8 mouse cellular contexts compared by ENCODE assay signal in the genomic region with DNA sequence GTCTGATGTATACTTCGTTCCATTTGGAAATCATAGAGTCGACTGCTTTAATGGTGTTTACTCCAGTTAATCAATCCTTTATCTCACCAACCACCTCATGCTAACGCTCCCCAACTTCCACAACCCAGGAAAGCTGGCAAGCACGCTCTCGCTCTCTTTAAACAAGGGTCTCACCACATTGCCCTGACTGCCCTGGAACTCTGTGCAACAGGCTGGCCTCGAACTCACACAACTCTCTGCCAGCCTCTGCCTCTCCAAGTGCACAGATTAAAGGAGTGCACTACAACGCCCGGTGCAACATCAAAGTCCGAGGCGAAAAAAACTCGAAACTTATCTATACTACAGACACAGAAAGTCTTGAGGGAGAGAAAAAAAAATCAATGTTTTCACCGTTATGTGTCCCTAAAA. TPM values are rescaled to one million over a fixed set of nuclear protein-coding genes. Genes with fewer than 3 reads are reported as not detected.
DNase-seq lines count a peak whose midpoint lies in the region; ATAC-seq and TF ChIP-seq lines count a peak whose summit lies in the region.

No protein-coding gene starts in this region.

- DNase-seq in kidney, postnatal 36 days: no peak
- no peak for DNase-seq in stomach, postnatal 0 days (ENCODE audit: low spot score)
- no peak for DNase-seq in ovary, postnatal 36 days (ENCODE audit: low spot score)
- no peak for DNase-seq in embryo, embryonic 10 days (ENCODE audit: low spot score)

- peak; percentile 52; the same call in 1 of the 2 replicates for ATAC-seq in kidney, embryonic 16.5 days (ENCODE audit: low FRiP score, low TSS enrichment)
- peak; percentile 12; the same call in 1 of the 2 replicates for ATAC-seq in heart, embryonic 15.5 days (replicated peaks; ENCODE audit: insufficient number of reproducible peaks, insufficient read depth, low FRiP score, low read depth)
- ATAC-seq in liver, embryonic 16.5 days (ENCODE audit: low read depth): peak; percentile 25
- peak; percentile 63 for ATAC-seq in stomach, postnatal 0 days (ENCODE audit: low FRiP score, low TSS enrichment)

- no peaks in the 10 kb centered on the region for H3K9me3 ChIP-seq in kidney, embryonic 16.5 days (ENCODE audit: low read length)
- H3K9me3 ChIP-seq in heart, embryonic 15.5 days (replicated peaks): no peaks in the 10 kb centered on the region
- H3K9me3 ChIP-seq in liver, embryonic 16.5 days (replicated peaks; ENCODE audit: control insufficient read depth, low read length): no peaks in the 10 kb centered on the region
- no peaks in the 10 kb centered on the region for H3K9me3 ChIP-seq in stomach, postnatal 0 days (ENCODE audit: control insufficient read depth, low read length)

- TF ChIP-seq EP300 in stomach, postnatal 0 days (optimal IDR thresholded peaks at IDR 0.05): no peak

- TF ChIP-seq CTCF in bone marrow macrophage, adult 2 months (IDR thresholded peaks at IDR 0.05; ENCODE audit: low read depth, low read length): no peak
- no peak for TF ChIP-seq CTCF in stomach, postnatal 0 days (IDR thresholded peaks at IDR 0.05; ENCODE audit: low read depth)

- no peaks in the 10 kb centered on the region for H3K27me3 ChIP-seq in kidney, embryonic 16.5 days (ENCODE audit: insufficient read depth, low read length)
- H3K27me3 ChIP-seq in heart, embryonic 15.5 days: no peaks in the 10 kb centered on the region
- no peaks in the 10 kb centered on the region for H3K27me3 ChIP-seq in liver, embryonic 16.5 days (ENCODE audit: control insufficient read depth, insufficient read depth, low read depth, low read length)
- no peaks in the 10 kb centered on the region for H3K27me3 ChIP-seq in stomach, postnatal 0 days (ENCODE audit: control insufficient read depth, insufficient read depth, low read length)

- peaks cover 11% of the 10 kb centered on the region for H3K36me3 ChIP-seq in kidney, embryonic 16.5 days (ENCODE audit: insufficient read depth, low read length)
- H3K36me3 ChIP-seq in heart, embryonic 15.5 days: peaks cover 15% of the 10 kb centered on the region; the same call in 1 of the 2 replicates
- H3K36me3 ChIP-seq in liver, embryonic 16.5 days (ENCODE audit: control insufficient read depth, insufficient read depth): peaks cover 7% of the 10 kb centered on the region
- H3K36me3 ChIP-seq in stomach, postnatal 0 days (ENCODE audit: control insufficient read depth, insufficient read depth, low read length): 0 out of 2 replicates have a peak, but pooled peaks cover 7% of the 10 kb centered on the region

- TF ChIP-seq POLR2A in bone marrow macrophage, adult 2 months (IDR thresholded peaks at IDR 0.05; ENCODE audit: borderline replicate concordance, low read depth, low read length): no peak

- H3K4me2 ChIP-seq in kidney, embryonic 16.5 days (replicated peaks; ENCODE audit: low read depth, low read length): peak overlapping the region; percentile 86
- H3K4me2 ChIP-seq in heart, embryonic 15.5 days: peak overlapping the region; percentile 77
- peak overlapping the region; percentile 64 for H3K4me2 ChIP-seq in liver, embryonic 16.5 days (ENCODE audit: low read depth, low read length)
- H3K4me2 ChIP-seq in stomach, postnatal 0 days (replicated peaks; ENCODE audit: low read depth): peak overlapping the region; percentile 82

- peak overlapping the region; percentile 98 for H3K27ac ChIP-seq in kidney, embryonic 16.5 days (ENCODE audit: low read length)
- peak overlapping the region; percentile 86 for H3K27ac ChIP-seq in bone marrow macrophage, adult 2 months (ENCODE audit: insufficient read depth, low read depth, low read length)
- H3K27ac ChIP-seq in heart, embryonic 15.5 days: peak overlapping the region; percentile 98
- H3K27ac ChIP-seq in liver, embryonic 16.5 days (ENCODE audit: low read length): peak overlapping the region; percentile 98
- H3K27ac ChIP-seq in stomach, postnatal 0 days (replicated peaks): peak overlapping the region; percentile 99

- peak overlapping the region; percentile 89 for H3K9ac ChIP-seq in kidney, embryonic 16.5 days (replicated peaks; ENCODE audit: low read length)
- peak overlapping the region; percentile 79 for H3K9ac ChIP-seq in heart, embryonic 15.5 days
- peak overlapping the region; percentile 78 for H3K9ac ChIP-seq in liver, embryonic 16.5 days (ENCODE audit: low read depth, low read length)
- peak overlapping the region; percentile 80 for H3K9ac ChIP-seq in stomach, postnatal 0 days (ENCODE audit: low read length)

- H3K4me1 ChIP-seq in kidney, embryonic 16.5 days (ENCODE audit: insufficient read depth, low read length): peaks cover 14% of the 10 kb centered on the region
- peaks cover 20% of the 10 kb centered on the region for H3K4me1 ChIP-seq in bone marrow macrophage, adult 2 months (ENCODE audit: control insufficient read depth, insufficient read depth, low read length)
- peaks cover 19% of the 10 kb centered on the region for H3K4me1 ChIP-seq in heart, embryonic 15.5 days (replicated peaks)
- peaks cover 17% of the 10 kb centered on the region for H3K4me1 ChIP-seq in liver, embryonic 16.5 days (ENCODE audit: control insufficient read depth, low read depth, low read length)
- peaks cover 4% of the 10 kb centered on the region for H3K4me1 ChIP-seq in stomach, postnatal 0 days (replicated peaks; ENCODE audit: control insufficient read depth, insufficient read depth)

- WGBS in kidney, embryonic 16.5 days: 3% methylated on average over 12 of the region's 12 CpGs
- 2% methylated on average over 12 of the region's 12 CpGs for WGBS in heart, embryonic 15.5 days
- WGBS in liver, embryonic 16.5 days (ENCODE audit: insufficient replicate concordance): 1% methylated on average over 12 of the region's 12 CpGs
- WGBS in stomach, postnatal 0 days: under 1% methylated on average over 12 of the region's 12 CpGs

- H3K4me3 ChIP-seq in kidney, embryonic 16.5 days (ENCODE audit: low read length): peak overlapping the region; percentile 61
- peak overlapping the region; percentile 69 for H3K4me3 ChIP-seq in bone marrow macrophage, adult 2 months (ENCODE audit: insufficient read depth, low read length)
- peak overlapping the region; percentile 82 for H3K4me3 ChIP-seq in heart, embryonic 15.5 days
- H3K4me3 ChIP-seq in liver, embryonic 16.5 days (ENCODE audit: low read depth, low read length): peak overlapping the region; percentile 76
- peak overlapping the region; percentile 69 for H3K4me3 ChIP-seq in stomach, postnatal 0 days (ENCODE audit: low read depth, low read length)

RNA-seq across cellular contexts. Expression of a gene that starts 0.3 kb away (rescaled TPM):
- 24.4 and 24.7 TPM in 2 replicates for polyA plus RNA-seq in kidney, embryonic 16.5 days (2015; fragmentation: Nextera tagmentation; extraction: Ambion mirVana)
- polyA plus RNA-seq in bone marrow macrophage, adult 2 months (2012; ENCODE audit: insufficient read depth, insufficient read length, missing spikeins): 56.5 and 58.5 TPM in 2 replicates
- polyA plus RNA-seq in heart, embryonic 15.5 days (2015; fragmentation: Nextera tagmentation; extraction: Ambion mirVana): 6.9 and 10.8 TPM in 2 replicates
- polyA plus RNA-seq in liver, embryonic 16.5 days (2015; fragmentation: Nextera tagmentation; extraction: Ambion mirVana): 6.4 and 8.8 TPM in 2 replicates
- 14.0 and 18.8 TPM in 2 replicates for polyA plus RNA-seq in stomach, postnatal 0 days (2015; fragmentation: Nextera tagmentation; extraction: Ambion mirVana)

RNA-seq across cellular contexts. Expression of a gene that starts 0.6 kb away (rescaled TPM):
- 371 and 385 TPM in 2 replicates for polyA plus RNA-seq in kidney, embryonic 16.5 days (2015; fragmentation: Nextera tagmentation; extraction: Ambion mirVana)
- polyA plus RNA-seq in bone marrow macrophage, adult 2 months (2012; ENCODE audit: insufficient read depth, insufficient read length, missing spikeins): 72.7 and 85.7 TPM in 2 replicates
- polyA plus RNA-seq in heart, embryonic 15.5 days (2015; fragmentation: Nextera tagmentation; extraction: Ambion mirVana): 291 and 351 TPM in 2 replicates
- 165 and 171 TPM in 2 replicates for polyA plus RNA-seq in liver, embryonic 16.5 days (2015; fragmentation: Nextera tagmentation; extraction: Ambion mirVana)
- 269 and 275 TPM in 2 replicates for polyA plus RNA-seq in stomach, postnatal 0 days (2015; fragmentation: Nextera tagmentation; extraction: Ambion mirVana)

RNA-seq across cellular contexts. Expression of a gene that starts 8.8 kb away (rescaled TPM):
- 300 and 303 TPM in 2 replicates for polyA plus RNA-seq in kidney, embryonic 16.5 days (2015; fragmentation: Nextera tagmentation; extraction: Ambion mirVana)
- 132 and 134 TPM in 2 replicates for polyA plus RNA-seq in bone marrow macrophage, adult 2 months (2012; ENCODE audit: insufficient read depth, insufficient read length, missing spikeins)
- 184 and 191 TPM in 2 replicates for polyA plus RNA-seq in heart, embryonic 15.5 days (2015; fragmentation: Nextera tagmentation; extraction: Ambion mirVana)
- 103 and 111 TPM in 2 replicates for polyA plus RNA-seq in liver, embryonic 16.5 days (2015; fragmentation: Nextera tagmentation; extraction: Ambion mirVana)
- polyA plus RNA-seq in stomach, postnatal 0 days (2015; fragmentation: Nextera tagmentation; extraction: Ambion mirVana): 123 and 124 TPM in 2 replicates

RNA-seq across cellular contexts. Expression of a gene that starts 9.7 kb away (rescaled TPM):
- polyA plus RNA-seq in kidney, embryonic 16.5 days (2015; fragmentation: Nextera tagmentation; extraction: Ambion mirVana): 3.7 and 3.8 TPM in 2 replicates
- 25.0 and 31.7 TPM in 2 replicates for polyA plus RNA-seq in bone marrow macrophage, adult 2 months (2012; ENCODE audit: insufficient read depth, insufficient read length, missing spikeins)
- 2.4 and 2.7 TPM in 2 replicates for polyA plus RNA-seq in heart, embryonic 15.5 days (2015; fragmentation: Nextera tagmentation; extraction: Ambion mirVana)
- polyA plus RNA-seq in liver, embryonic 16.5 days (2015; fragmentation: Nextera tagmentation; extraction: Ambion mirVana): 3.1 and 3.8 TPM in 2 replicates
- polyA plus RNA-seq in stomach, postnatal 0 days (2015; fragmentation: Nextera tagmentation; extraction: Ambion mirVana): 2.0 and 2.2 TPM in 2 replicates

RNA-seq across cellular contexts. Expression of a gene that starts 25.8 kb away (rescaled TPM):
- polyA plus RNA-seq in kidney, embryonic 16.5 days (2015; fragmentation: Nextera tagmentation; extraction: Ambion mirVana): 3.2 and 3.4 TPM in 2 replicates
- 8.1 and 8.3 TPM in 2 replicates for polyA plus RNA-seq in bone marrow macrophage, adult 2 months (2012; ENCODE audit: insufficient read depth, insufficient read length, missing spikeins)
- polyA plus RNA-seq in heart, embryonic 15.5 days (2015; fragmentation: Nextera tagmentation; extraction: Ambion mirVana): 0.89 and 2.1 TPM in 2 replicates
- 0.81 and 1.4 TPM in 2 replicates for polyA plus RNA-seq in liver, embryonic 16.5 days (2015; fragmentation: Nextera tagmentation; extraction: Ambion mirVana)
- 3.0 and 3.2 TPM in 2 replicates for polyA plus RNA-seq in stomach, postnatal 0 days (2015; fragmentation: Nextera tagmentation; extraction: Ambion mirVana)

Comparison
In these comparisons a context has a peak if more than half of its experiments do, and no peak if none do; other contexts are left out.
1. ATAC-seq: peak in every context shown above with its lines; median percentile 63 in stomach, postnatal 0 days; 52 in kidney, embryonic 16.5 days; 25 in liver, embryonic 16.5 days; 12 in heart, embryonic 15.5 days.